Mouse (Mus musculus) MEL (cell line): ENCODE data around the gene Ifi208. TPM values are rescaled to one million over a fixed set of nuclear protein-coding genes. Genes with fewer than 3 reads are reported as not detected.
"Not testable (repeated sequence)": the region's sequence is repeated elsewhere in the genome, so short reads cannot be mapped to it uniquely, and the experiment has no call there.

Source experiments
- DNase-seq: peaks from one replicate; pipeline ENCODE4 v3.0.0; 2011; ENCODE audit warnings: low read depth, low spot score
- H3K27ac ChIP-seq: 2 replicates; pipeline ENCODE4 v1.5.1; 2012; ENCODE audit warnings: low read depth, mild to moderate bottlenecking, control low read depth, low read length, moderate library complexity; ENCODE audit not compliant: control insufficient read depth
- H3K27me3 ChIP-seq, 2 experiments: fragments of 150-350 bp in 1 of 2; sonication (generic) in 1 of 2; 2 replicates each; pipeline ENCODE4 v1.6.1; 2012; ENCODE audit warnings: low read length in 2 of 2, mild to moderate bottlenecking in 2 of 2, improper control_type of control experiment in 1 of 2, moderate library complexity in 1 of 2; ENCODE audit not compliant: insufficient read depth in 2 of 2, control insufficient read depth in 1 of 2
- H3K36me3 ChIP-seq, 2 experiments: 2 replicates each; pipeline ENCODE4 v1.6.1; 2012 to 2014; ENCODE audit warnings: low read length in 2 of 2, improper control_type of control experiment in 1 of 2, inconsistent platforms in 1 of 2, mild to moderate bottlenecking in 1 of 2; ENCODE audit not compliant: insufficient read depth in 2 of 2, control insufficient read depth in 1 of 2
- H3K4me1 ChIP-seq, 2 experiments: fragments of 150-350 bp in 1 of 2; sonication (generic) in 1 of 2; 2 replicates each; pipeline ENCODE4 v1.6.1; 2012; ENCODE audit warnings: low read length in 2 of 2, improper control_type of control experiment in 1 of 2, mild to moderate bottlenecking in 1 of 2; ENCODE audit not compliant: insufficient read depth in 2 of 2, control insufficient read depth in 1 of 2
- H3K4me3 ChIP-seq, 2 experiments: fragments of 150-350 bp in 1 of 2; sonication (generic) in 1 of 2; 2 replicates each; pipeline ENCODE4 v1.5.1; 2012; ENCODE audit warnings: low read depth in 2 of 2, low read length in 2 of 2, mild to moderate bottlenecking in 2 of 2, moderate library complexity in 2 of 2, control low read depth in 1 of 2, improper control_type of control experiment in 1 of 2; ENCODE audit not compliant: control insufficient read depth in 1 of 2, insufficient read depth in 1 of 2
- H3K79me2 ChIP-seq: 2 replicates; pipeline ENCODE4 v1.6.1; 2012; ENCODE audit warnings: mild to moderate bottlenecking, low read length, moderate library complexity; ENCODE audit not compliant: control insufficient read depth, poor library complexity, insufficient read depth
- H3K9ac ChIP-seq: 2 replicates; pipeline ENCODE4 v1.6.1; 2012; ENCODE audit warnings: low read depth, mild to moderate bottlenecking, control low read depth, low read length, moderate library complexity; ENCODE audit not compliant: control insufficient read depth, poor library complexity, severe bottlenecking
- H3K9me3 ChIP-seq: fragments of 150-350 bp; sonication (generic); replicated peaks from 2 replicates; pipeline ENCODE4 v1.6.1; 2012; ENCODE audit warnings: mild to moderate bottlenecking, low read length, improper control_type of control experiment, moderate library complexity; ENCODE audit not compliant: insufficient read depth
- CHD2 ChIP-seq: IDR thresholded peaks from 2 replicates; pipeline ENCODE4 v1.6.1; 2011; ENCODE audit warnings: low read length, improper control_type of control experiment
- CTCF ChIP-seq, 3 experiments: IDR thresholded peaks in 2 of 3; conservative IDR thresholded peaks in 1 of 3; 2 replicates each; pipeline ENCODE4 v1.5.1; 2011 to 2012; ENCODE audit warnings: low read length in 3 of 3, low read depth in 2 of 3, mild to moderate bottlenecking in 2 of 3, improper control_type of control experiment in 1 of 3, inconsistent platforms in 1 of 3, mixed read lengths in 1 of 3, moderate library complexity in 1 of 3; ENCODE audit not compliant: control insufficient read depth in 1 of 3, insufficient read depth in 1 of 3, poor library complexity in 1 of 3, severe bottlenecking in 1 of 3
- E2F4 ChIP-seq: IDR thresholded peaks from 2 replicates; pipeline ENCODE4 v1.6.1; 2011; ENCODE audit warnings: low read depth, low read length, improper control_type of control experiment, borderline replicate concordance
- ETS1 ChIP-seq: IDR thresholded peaks from 2 replicates; pipeline ENCODE4 v1.6.1; 2012; ENCODE audit warnings: low read depth, mild to moderate bottlenecking, inconsistent platforms, low read length, improper control_type of control experiment, moderate library complexity
- GATA1 ChIP-seq: IDR thresholded peaks from 2 replicates; pipeline ENCODE4 v1.6.1; 2011; ENCODE audit warnings: low read depth, low read length, improper control_type of control experiment
- HCFC1 ChIP-seq: IDR thresholded peaks from 2 replicates; pipeline ENCODE4 v1.6.1; 2012; ENCODE audit warnings: low read depth, mild to moderate bottlenecking, inconsistent platforms, low read length, improper control_type of control experiment, moderate library complexity
- MAZ ChIP-seq: IDR thresholded peaks from 2 replicates; pipeline ENCODE4 v1.6.1; 2012; ENCODE audit warnings: low read depth, mild to moderate bottlenecking, inconsistent platforms, low read length, improper control_type of control experiment
- MEF2A ChIP-seq: IDR thresholded peaks from 2 replicates; pipeline ENCODE4 v1.6.1; 2014; ENCODE audit warnings: low read depth, mild to moderate bottlenecking, inconsistent platforms, low read length, improper control_type of control experiment; ENCODE audit not compliant: poor library complexity, insufficient replicate concordance, severe bottlenecking; ENCODE audit errors: extremely low read depth
- MYC ChIP-seq: IDR thresholded peaks from 2 replicates; pipeline ENCODE4 v1.6.1; 2011; ENCODE audit warnings: low read depth, mild to moderate bottlenecking, low read length, improper control_type of control experiment, moderate library complexity
- NELFE ChIP-seq: IDR thresholded peaks from 2 replicates; pipeline ENCODE4 v1.6.1; 2011; ENCODE audit warnings: low read depth, low read length, improper control_type of control experiment
- NRF1 ChIP-seq: IDR thresholded peaks from 2 replicates; pipeline ENCODE4 v1.6.1; 2014; ENCODE audit warnings: low read depth, mild to moderate bottlenecking, inconsistent platforms, low read length, improper control_type of control experiment, moderate library complexity; ENCODE audit not compliant: poor library complexity, insufficient read depth, severe bottlenecking
- POLR2A ChIP-seq, 2 experiments: IDR thresholded peaks; 2 replicates each; pipeline ENCODE4 v1.6.1; 2011 to 2012; ENCODE audit warnings: low read length in 2 of 2, mild to moderate bottlenecking in 2 of 2, control low read depth in 1 of 2, improper control_type of control experiment in 1 of 2, low read depth in 1 of 2, moderate library complexity in 1 of 2; ENCODE audit not compliant: control insufficient read depth in 1 of 2, insufficient read depth in 1 of 2, poor library complexity in 1 of 2
- SIN3A ChIP-seq: IDR thresholded peaks from 2 replicates; pipeline ENCODE4 v1.6.1; 2012; ENCODE audit warnings: low read length, improper control_type of control experiment, inconsistent platforms
- TAL1 ChIP-seq: IDR thresholded peaks from 2 replicates; pipeline ENCODE4 v1.6.1; 2012; ENCODE audit warnings: mild to moderate bottlenecking, inconsistent platforms, low read length, moderate library complexity, mixed read lengths
- TBP ChIP-seq: IDR thresholded peaks from 2 replicates; pipeline ENCODE4 v1.8.0; 2011; ENCODE audit warnings: low read depth, low read length, improper control_type of control experiment
- TCF12 ChIP-seq: IDR thresholded peaks from 2 replicates; pipeline ENCODE4 v1.6.1; 2014; ENCODE audit warnings: low read depth, mild to moderate bottlenecking, inconsistent platforms, low read length, improper control_type of control experiment, moderate library complexity
- USF1 ChIP-seq: IDR thresholded peaks from 2 replicates; pipeline ENCODE4 v1.6.1; 2014; ENCODE audit warnings: low read depth, mild to moderate bottlenecking, inconsistent platforms, low read length, improper control_type of control experiment, moderate library complexity
- USF2 ChIP-seq, 2 experiments: IDR thresholded peaks; 2 replicates each; pipeline ENCODE4 v1.6.1; 2011 to 2012; ENCODE audit warnings: improper control_type of control experiment in 2 of 2, low read length in 2 of 2, borderline replicate concordance in 1 of 2, inconsistent platforms in 1 of 2, low read depth in 1 of 2, mild to moderate bottlenecking in 1 of 2; ENCODE audit not compliant: insufficient read depth in 1 of 2
- ZC3H11A ChIP-seq: IDR thresholded peaks from 2 replicates; pipeline ENCODE4 v1.6.1; 2012; ENCODE audit warnings: low read depth, mild to moderate bottlenecking, inconsistent platforms, low read length, improper control_type of control experiment
- ZKSCAN1 ChIP-seq: IDR thresholded peaks from 2 replicates; pipeline ENCODE4 v1.6.1; 2012; ENCODE audit warnings: low read depth, mild to moderate bottlenecking, inconsistent platforms, low read length, improper control_type of control experiment, moderate library complexity
- polyA plus RNA-seq, 2 experiments: library from polyadenylated mRNA; stranded (reverse) in 1 of 2; unstranded in 1 of 2; fragments of >175 nt in 1 of 2; fragments of >200 nt in 1 of 2; gene quantifications; 2 replicates each; pipeline versions ENCODE4 v1.2.1 to v1.2.4; 2012; ENCODE audit warnings: low replicate concordance in 2 of 2, low read depth in 1 of 2; ENCODE audit not compliant: insufficient read length in 2 of 2, insufficient read depth in 1 of 2, missing spikeins in 1 of 2
- total RNA-seq: library from RNA; depleted of rRNA; stranded (reverse); fragments of 300-350 nt; gene quantifications from 2 replicates; pipeline ENCODE4 v1.2.3, GENCODE M21; 2012; rRNA removed

The Ifi208 gene
- total RNA-seq (not detected in 2 replicates), polyA plus RNA-seq (not detected)

DNA sequence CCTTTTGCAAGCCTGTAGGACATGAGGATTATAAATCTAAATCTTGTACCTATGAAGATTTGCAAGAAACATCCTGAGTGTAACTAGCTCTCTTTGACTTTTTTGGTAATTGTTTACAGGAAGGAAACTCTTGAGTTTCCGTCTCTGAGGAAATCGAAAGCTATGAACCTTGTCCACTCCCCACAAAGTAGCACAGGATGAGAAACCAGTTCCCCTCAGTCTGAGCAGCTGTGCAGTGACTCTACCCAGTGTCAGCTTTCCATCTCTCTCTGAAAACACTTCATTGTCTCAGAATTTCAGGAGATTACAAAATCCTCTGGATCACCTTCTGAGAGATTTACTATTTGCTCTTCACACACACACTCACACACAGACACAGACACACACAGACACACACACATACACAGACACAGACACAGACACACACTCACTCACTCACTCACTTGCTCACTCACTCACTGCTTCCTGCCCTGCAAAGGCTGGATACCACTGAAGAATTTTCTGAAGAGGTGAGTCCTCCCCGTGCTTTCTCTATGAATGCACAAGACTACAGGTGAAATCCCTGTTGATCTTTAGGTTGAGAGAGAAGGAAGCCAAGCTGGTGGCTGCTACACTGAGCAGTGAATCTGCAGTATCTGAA, at the start of gene Ifi208:
TSS of gene Ifi208 (plus strand) at position 218 of the 640 bp plus-strand sequence.
- H3K27me3 ChIP-seq, H3K27ac ChIP-seq, DNase-seq, H3K36me3 ChIP-seq, H3K4me1 ChIP-seq, H3K9me3 ChIP-seq, H3K79me2 ChIP-seq, H3K9ac ChIP-seq, H3K4me3 ChIP-seq: not testable (repeated sequence)

DNA sequence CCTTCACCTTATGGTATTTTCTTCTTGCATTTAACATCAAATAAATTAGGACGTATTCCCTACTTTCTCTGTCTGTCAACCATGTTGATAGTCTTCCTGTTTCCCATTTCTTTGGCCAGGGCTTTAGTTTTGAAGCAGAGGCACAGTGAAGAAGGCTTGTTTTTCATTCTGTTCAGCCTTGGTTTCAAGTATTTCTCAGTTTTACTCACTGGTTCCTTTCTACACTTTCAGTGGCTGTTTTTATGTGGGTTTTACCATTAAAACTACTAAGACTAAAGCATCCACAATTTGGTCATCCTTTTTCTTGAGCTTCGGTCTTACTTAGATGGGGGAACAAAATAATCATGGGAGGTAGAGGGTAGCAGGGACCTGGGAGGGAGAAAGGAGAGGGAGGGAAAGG, 49.4 kb upstream of the Ifi208 start:
- no peak for DNase-seq
- Histone ChIP-seq H3K79me2 (no peaks in the 10 kb centered on the region), H3K9me3 (no peaks in the 10 kb centered on the region), H3K4me1 (no peaks in the 10 kb centered on the region), H3K4me3 (no peak overlapping the region), H3K27me3 (no peaks in the 10 kb centered on the region), H3K36me3 (no peaks in the 10 kb centered on the region), H3K27ac (no peak overlapping the region), H3K9ac (no peak overlapping the region)
- TF ChIP-seq E2F4 (no peak), MYC (no peak), HCFC1 (no peak)

DNA sequence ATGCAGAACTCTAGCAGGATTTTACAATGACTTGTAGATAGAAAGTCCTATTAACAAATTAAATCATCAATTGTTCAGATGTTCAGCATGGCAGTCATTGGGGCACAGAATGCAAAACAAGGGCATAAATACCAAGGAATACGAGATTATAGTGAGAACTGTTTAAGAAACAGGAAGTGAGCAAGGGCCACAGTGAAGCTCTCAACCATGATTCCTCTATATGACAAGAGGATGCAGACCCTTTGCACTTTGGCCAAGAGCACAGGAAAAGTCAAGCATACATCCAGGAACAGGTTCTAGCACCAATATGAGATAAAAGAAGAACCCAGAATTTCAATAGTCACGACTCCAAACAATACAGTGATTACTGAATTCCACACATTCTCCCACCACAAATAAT, 46.8 kb upstream of the Ifi208 start:
- TF ChIP-seq TBP (no peak), CTCF (IDR thresholded peaks at IDR 0.05 in 2 of 3, conservative IDR thresholded peaks at IDR 0.05 in 1 of 3; ENCODE audit: control insufficient read depth in 1 of 3, insufficient read depth in 1 of 3, low read depth in 2 of 3, low read length in 3 of 3, poor library complexity in 1 of 3, severe bottlenecking in 1 of 3) (no peak), MEF2A (no peak), ZKSCAN1 (no peak), POLR2A (IDR thresholded peaks at IDR 0.05; ENCODE audit: control insufficient read depth in 1 of 2, insufficient read depth in 1 of 2, low read depth in 1 of 2, low read length in 2 of 2, poor library complexity in 1 of 2) (no peak), TAL1 (no peak), ZC3H11A (no peak), USF2 (IDR thresholded peaks at IDR 0.05; ENCODE audit: borderline replicate concordance in 1 of 2, insufficient read depth in 1 of 2, low read depth in 1 of 2, low read length in 2 of 2) (no peak), SIN3A (no peak), TCF12 (no peak), E2F4 (no peak), USF1 (no peak), ETS1 (no peak), NRF1 (no peak), NELFE (no peak), GATA1 (no peak), MAZ (no peak), CHD2 (no peak)
- TF ChIP-seq, all 39 proteins: peak for 0
- Histone ChIP-seq H3K4me3 (no peak overlapping the region), H3K9ac (no peak overlapping the region), H3K79me2 (no peaks in the 10 kb centered on the region), H3K27ac (no peak overlapping the region), H3K27me3 (no peaks in the 10 kb centered on the region), H3K36me3 (no peaks in the 10 kb centered on the region), H3K9me3 (no peaks in the 10 kb centered on the region), H3K4me1 (no peaks in the 10 kb centered on the region)
- no peak for DNase-seq

DNA sequence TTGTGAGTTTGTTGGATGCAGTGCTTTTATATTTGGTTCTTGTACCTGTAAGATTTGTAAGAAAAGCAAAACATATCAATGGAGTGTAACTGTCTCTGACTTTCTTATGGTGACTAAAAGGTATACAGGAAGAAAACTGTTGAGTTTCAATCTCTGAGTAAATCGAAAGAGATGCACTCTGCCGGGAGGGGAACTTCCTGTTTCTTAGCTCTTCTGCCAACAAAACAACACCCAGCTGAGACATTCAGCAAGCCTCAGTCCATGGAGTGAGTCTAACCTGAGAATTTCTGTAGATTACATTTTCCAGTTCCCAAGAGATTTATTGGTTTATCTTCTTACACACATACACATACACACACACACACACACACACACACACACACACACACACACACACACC, 42.9 kb upstream of the Ifi208 start, which contains the start of gene Ifi209:
TSS of gene Ifi209 (plus strand) at position 296 of the 400 bp plus-strand sequence.
- H3K9ac ChIP-seq, H3K27me3 ChIP-seq, H3K9me3 ChIP-seq, H3K4me3 ChIP-seq, H3K79me2 ChIP-seq, H3K27ac ChIP-seq, H3K36me3 ChIP-seq, H3K4me1 ChIP-seq: not testable (repeated sequence)
- peak; percentile 5 for DNase-seq
